Mouse (Mus musculus): Measurements from ENCODE around the gene Wwox. TPM values are rescaled to one million over a fixed set of nuclear protein-coding genes. Genes with fewer than 3 reads are reported as not detected.
A peak's percentile ranks its signal among the peaks of the same experiment; 100 is the strongest.

The Wwox gene
- polyA plus RNA-seq, 1 experiment from 2014 or later: 20.2 TPM

DNA sequence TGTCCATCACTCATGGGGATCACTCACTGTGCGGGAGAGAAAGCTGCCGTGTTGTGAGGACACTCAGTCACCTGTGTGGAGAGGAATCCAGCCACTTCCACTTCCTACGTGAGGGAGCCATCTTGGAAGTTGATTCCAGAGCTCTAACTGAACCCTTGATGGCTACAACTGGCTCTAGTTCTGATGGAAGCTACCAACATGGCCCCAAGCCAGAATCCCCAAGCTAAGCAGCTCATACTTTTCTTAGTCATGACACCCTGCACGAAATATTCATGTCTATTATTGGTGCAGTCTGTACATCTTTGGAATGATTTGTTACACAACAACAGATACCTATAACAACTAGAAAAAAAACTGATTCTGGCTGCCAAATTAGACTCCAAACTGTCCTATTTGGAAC is 523.8 kb downstream of the Wwox start:
- H3K27me3 ChIP-seq (ENCODE audit: insufficient read depth, low read length): no peaks in the 10 kb centered on the region
- H3K9me3 ChIP-seq (ENCODE audit: low read length): peaks cover 8% of the 10 kb centered on the region; the same call in 1 of the 2 replicates
- 0 out of 2 replicates have a peak, but pooled peaks cover 2% of the 10 kb centered on the region for H3K4me1 ChIP-seq (ENCODE audit: insufficient read depth, low read length)
- no peaks in the 10 kb centered on the region for H3K36me3 ChIP-seq (ENCODE audit: insufficient read depth, low read length)
- no peak for ATAC-seq (ENCODE audit: low FRiP score, low TSS enrichment)
- no peak overlapping the region for H3K9ac ChIP-seq (replicated peaks; ENCODE audit: low read length)
- 89% methylated on average over 4 of the region's 4 CpGs for WGBS
- H3K27ac ChIP-seq (ENCODE audit: low read length): no peak overlapping the region
- H3K4me2 ChIP-seq (replicated peaks; ENCODE audit: low read depth, low read length): no peak overlapping the region
- no peak overlapping the region for H3K4me3 ChIP-seq (ENCODE audit: low read length)

DNA sequence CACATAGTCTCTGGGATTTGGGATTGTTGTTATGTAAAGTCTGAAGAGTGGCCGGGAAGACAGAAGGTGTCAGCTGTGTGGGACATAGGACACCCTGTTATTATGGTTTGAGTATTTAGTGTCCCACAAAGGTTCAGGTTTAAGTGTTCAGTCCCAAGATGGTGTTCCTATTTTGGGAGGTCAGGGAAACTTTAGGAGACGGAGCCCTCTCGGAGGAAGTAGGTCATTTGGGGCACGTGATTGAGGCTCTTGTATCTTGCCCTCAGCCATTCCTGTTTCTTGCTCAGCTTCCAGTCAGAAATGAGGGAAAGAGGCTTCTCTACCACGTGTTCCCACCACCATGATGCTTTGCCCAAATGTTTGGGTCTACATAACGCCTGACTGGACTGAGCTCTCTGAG is 524.8 kb downstream of the Wwox start:
- no peak overlapping the region for H3K4me3 ChIP-seq (ENCODE audit: low read length)
- H3K9ac ChIP-seq (replicated peaks; ENCODE audit: low read length): no peak overlapping the region
- H3K27ac ChIP-seq (ENCODE audit: low read length): no peak overlapping the region
- no peak for ATAC-seq (ENCODE audit: low FRiP score, low TSS enrichment)
- peaks cover 12% of the 10 kb centered on the region; the same call in 1 of the 2 replicates for H3K9me3 ChIP-seq (ENCODE audit: low read length)
- no peaks in the 10 kb centered on the region for H3K36me3 ChIP-seq (ENCODE audit: insufficient read depth, low read length)
- no peaks in the 10 kb centered on the region for H3K4me1 ChIP-seq (ENCODE audit: insufficient read depth, low read length)
- H3K27me3 ChIP-seq (ENCODE audit: insufficient read depth, low read length): no peaks in the 10 kb centered on the region
- WGBS: 94% methylated on average over 6 of the region's 6 CpGs
- H3K4me2 ChIP-seq (replicated peaks; ENCODE audit: low read depth, low read length): no peak overlapping the region

DNA sequence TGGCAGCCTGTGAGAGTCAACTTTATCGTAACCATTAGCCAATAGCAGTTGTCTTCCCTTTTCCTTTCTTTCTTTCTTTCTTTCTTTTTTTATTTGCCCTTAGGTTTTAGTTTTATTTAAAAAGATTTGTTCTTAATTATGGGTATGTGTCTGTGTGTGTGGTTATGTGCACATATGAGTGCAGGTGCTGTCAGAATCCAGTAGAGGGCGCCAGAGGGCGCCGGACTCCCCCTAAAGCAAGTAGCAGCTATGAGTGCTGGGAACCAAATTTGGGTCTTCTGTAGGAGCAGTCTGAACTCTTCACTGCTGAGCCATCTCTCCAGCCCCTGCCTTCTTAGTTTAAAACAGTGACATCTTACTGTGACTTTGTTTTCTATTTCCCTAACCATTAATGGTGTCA is 529.4 kb downstream of the Wwox start:
- no peak for ATAC-seq (ENCODE audit: low FRiP score, low TSS enrichment)
- no peaks in the 10 kb centered on the region for H3K36me3 ChIP-seq (ENCODE audit: insufficient read depth, low read length)
- no peak overlapping the region for H3K27ac ChIP-seq (ENCODE audit: low read length)
- 81% methylated on average over 4 of the region's 4 CpGs for WGBS
- H3K4me1 ChIP-seq (ENCODE audit: insufficient read depth, low read length): peaks cover 9% of the 10 kb centered on the region
- peaks cover 12% of the 10 kb centered on the region; the same call in 1 of the 2 replicates for H3K9me3 ChIP-seq (ENCODE audit: low read length)
- no peak overlapping the region for H3K4me3 ChIP-seq (ENCODE audit: low read length)
- H3K27me3 ChIP-seq (ENCODE audit: insufficient read depth, low read length): no peaks in the 10 kb centered on the region
- no peak overlapping the region for H3K4me2 ChIP-seq (replicated peaks; ENCODE audit: low read depth, low read length)
- H3K9ac ChIP-seq (replicated peaks; ENCODE audit: low read length): no peak overlapping the region

DNA sequence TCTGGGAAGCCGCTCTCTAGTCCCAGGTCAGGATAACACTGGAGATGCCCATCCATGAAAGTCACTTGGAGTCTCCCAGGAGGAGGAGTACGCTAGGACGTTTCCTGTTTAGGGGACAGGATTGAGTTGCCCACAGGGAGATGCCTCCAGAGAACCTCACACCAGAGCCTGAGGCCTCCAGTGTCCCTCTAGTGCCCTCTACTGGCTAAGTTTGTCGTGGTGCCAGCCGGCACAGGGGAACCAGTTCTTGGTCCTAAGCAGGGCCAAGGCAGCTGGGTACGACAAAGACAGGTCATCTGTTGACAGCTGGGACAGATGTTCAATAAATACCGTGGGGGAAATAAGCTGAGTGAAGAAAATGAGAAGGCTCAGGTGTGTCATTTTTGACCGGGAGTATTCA is 531.9 kb downstream of the Wwox start:
- Histone ChIP-seq H3K9me3 (ENCODE audit: low read length) (peaks cover 11% of the 10 kb centered on the region; the same call in 1 of the 2 replicates), H3K27me3 (ENCODE audit: insufficient read depth, low read length) (no peaks in the 10 kb centered on the region), H3K27ac (ENCODE audit: low read length) (no peak overlapping the region), H3K9ac (replicated peaks; ENCODE audit: low read length) (no peak overlapping the region), H3K4me2 (replicated peaks; ENCODE audit: low read depth, low read length) (no peak overlapping the region), H3K36me3 (ENCODE audit: insufficient read depth, low read length) (no peaks in the 10 kb centered on the region), H3K4me3 (ENCODE audit: low read length) (no peak overlapping the region), H3K4me1 (ENCODE audit: insufficient read depth, low read length) (peaks cover 9% of the 10 kb centered on the region)
- WGBS: 40% methylated on average over 8 of the region's 8 CpGs
- peak; percentile 80 for ATAC-seq (ENCODE audit: low FRiP score, low TSS enrichment)

DNA sequence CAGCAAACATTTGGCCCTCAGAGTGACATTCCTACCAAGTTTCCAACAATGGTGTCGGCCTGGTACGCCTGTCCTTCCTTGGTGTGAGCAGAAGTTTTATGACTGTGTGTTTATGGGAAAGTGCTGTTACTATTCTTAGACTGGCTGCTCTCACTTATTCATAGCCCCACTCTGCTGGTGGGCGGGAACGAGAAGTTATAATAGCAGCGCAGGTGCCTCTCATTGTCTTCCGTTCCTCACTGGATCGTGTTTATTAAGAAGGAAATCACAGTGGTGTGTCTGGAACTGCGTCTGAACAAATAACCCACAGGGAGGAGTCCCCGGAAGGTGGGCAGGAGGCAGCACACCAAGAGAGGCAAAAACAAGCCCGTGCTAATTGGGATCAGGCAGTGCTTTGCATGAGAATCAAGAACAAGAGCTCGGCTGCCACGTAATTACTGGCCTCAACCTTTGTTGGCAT is 533.6 kb downstream of the Wwox start:
- Histone ChIP-seq H3K4me2 (replicated peaks; ENCODE audit: low read depth, low read length) (no peak overlapping the region), H3K36me3 (ENCODE audit: insufficient read depth, low read length) (no peaks in the 10 kb centered on the region), H3K27me3 (ENCODE audit: insufficient read depth, low read length) (no peaks in the 10 kb centered on the region), H3K9ac (replicated peaks; ENCODE audit: low read length) (no peak overlapping the region), H3K27ac (ENCODE audit: low read length) (no peak overlapping the region), H3K4me3 (ENCODE audit: low read length) (no peak overlapping the region), H3K4me1 (ENCODE audit: insufficient read depth, low read length) (peaks cover 9% of the 10 kb centered on the region), H3K9me3 (ENCODE audit: low read length) (peaks cover 5% of the 10 kb centered on the region; the same call in 1 of the 2 replicates)
- ATAC-seq (ENCODE audit: low FRiP score, low TSS enrichment): no peak
- 31% methylated on average over 12 of the region's 12 CpGs for WGBS

DNA sequence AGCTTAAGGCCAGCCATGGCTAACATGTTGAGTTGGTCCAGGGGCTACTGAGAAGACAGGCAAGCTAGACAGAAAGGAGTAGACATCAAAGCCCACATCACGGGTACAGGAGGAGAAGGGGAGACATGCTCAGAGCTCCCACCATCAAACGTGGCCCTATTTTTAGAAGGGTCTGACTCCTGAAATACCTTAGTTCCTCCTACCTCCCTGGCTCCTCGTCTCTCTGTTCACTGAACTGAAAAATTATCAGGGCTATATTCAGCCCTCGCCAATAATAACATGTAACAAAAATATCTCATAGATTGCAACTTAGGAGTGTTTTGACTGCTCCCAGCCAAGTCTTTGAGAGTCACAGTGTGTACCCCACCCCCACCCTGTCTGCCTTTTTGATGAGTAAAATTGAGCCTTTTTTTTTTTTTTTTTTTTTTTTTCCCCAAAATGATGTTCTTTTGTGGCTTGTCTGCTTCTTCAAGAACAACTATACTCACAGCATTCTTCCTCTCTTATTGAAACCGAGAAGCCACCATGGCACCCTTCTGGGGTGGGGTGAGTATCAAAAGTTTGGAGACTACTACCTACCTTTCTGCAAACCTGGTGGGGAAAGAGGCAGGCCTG is 535.0 kb downstream of the Wwox start:
- Histone ChIP-seq H3K4me3 (ENCODE audit: low read length) (no peak overlapping the region), H3K4me1 (ENCODE audit: insufficient read depth, low read length) (peaks cover 9% of the 10 kb centered on the region), H3K9me3 (ENCODE audit: low read length) (no peaks in the 10 kb centered on the region), H3K27ac (ENCODE audit: low read length) (no peak overlapping the region), H3K9ac (replicated peaks; ENCODE audit: low read length) (no peak overlapping the region), H3K36me3 (ENCODE audit: insufficient read depth, low read length) (no peaks in the 10 kb centered on the region), H3K27me3 (ENCODE audit: insufficient read depth, low read length) (no peaks in the 10 kb centered on the region), H3K4me2 (replicated peaks; ENCODE audit: low read depth, low read length) (no peak overlapping the region)
- WGBS: 47% methylated on average over 5 of the region's 5 CpGs
- ATAC-seq (ENCODE audit: low FRiP score, low TSS enrichment): no peak

DNA sequence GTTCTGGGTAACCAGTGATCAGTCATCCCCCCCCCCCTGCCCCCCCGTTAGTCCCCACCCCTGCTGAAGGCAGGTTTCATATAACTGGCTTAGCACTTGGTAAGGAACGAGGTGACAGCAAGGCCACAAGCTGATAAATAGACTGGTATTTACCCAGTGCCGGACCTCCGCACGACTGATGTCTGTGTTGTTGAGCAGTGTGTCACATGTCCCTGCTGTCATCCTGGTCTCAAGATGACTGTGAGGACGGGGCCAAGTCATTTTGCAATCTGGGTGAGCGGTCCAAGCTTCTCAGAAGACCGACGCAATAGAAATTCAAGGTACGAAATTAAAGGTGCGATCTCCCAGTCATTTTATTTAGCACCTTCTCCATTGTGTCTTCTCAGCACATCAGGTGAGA is 538.3 kb downstream of the Wwox start:
- Histone ChIP-seq H3K36me3 (ENCODE audit: insufficient read depth, low read length) (no peaks in the 10 kb centered on the region), H3K4me2 (replicated peaks; ENCODE audit: low read depth, low read length) (no peak overlapping the region), H3K9me3 (ENCODE audit: low read length) (peaks cover 6% of the 10 kb centered on the region; the same call in 1 of the 2 replicates), H3K4me1 (ENCODE audit: insufficient read depth, low read length) (peaks cover 5% of the 10 kb centered on the region; the same call in 1 of the 2 replicates), H3K9ac (replicated peaks; ENCODE audit: low read length) (no peak overlapping the region), H3K27me3 (ENCODE audit: insufficient read depth, low read length) (no peaks in the 10 kb centered on the region), H3K4me3 (ENCODE audit: low read length) (no peak overlapping the region), H3K27ac (ENCODE audit: low read length) (no peak overlapping the region)
- WGBS: 67% methylated on average over 11 of the region's 11 CpGs
- ATAC-seq (ENCODE audit: low FRiP score, low TSS enrichment): no peak

DNA sequence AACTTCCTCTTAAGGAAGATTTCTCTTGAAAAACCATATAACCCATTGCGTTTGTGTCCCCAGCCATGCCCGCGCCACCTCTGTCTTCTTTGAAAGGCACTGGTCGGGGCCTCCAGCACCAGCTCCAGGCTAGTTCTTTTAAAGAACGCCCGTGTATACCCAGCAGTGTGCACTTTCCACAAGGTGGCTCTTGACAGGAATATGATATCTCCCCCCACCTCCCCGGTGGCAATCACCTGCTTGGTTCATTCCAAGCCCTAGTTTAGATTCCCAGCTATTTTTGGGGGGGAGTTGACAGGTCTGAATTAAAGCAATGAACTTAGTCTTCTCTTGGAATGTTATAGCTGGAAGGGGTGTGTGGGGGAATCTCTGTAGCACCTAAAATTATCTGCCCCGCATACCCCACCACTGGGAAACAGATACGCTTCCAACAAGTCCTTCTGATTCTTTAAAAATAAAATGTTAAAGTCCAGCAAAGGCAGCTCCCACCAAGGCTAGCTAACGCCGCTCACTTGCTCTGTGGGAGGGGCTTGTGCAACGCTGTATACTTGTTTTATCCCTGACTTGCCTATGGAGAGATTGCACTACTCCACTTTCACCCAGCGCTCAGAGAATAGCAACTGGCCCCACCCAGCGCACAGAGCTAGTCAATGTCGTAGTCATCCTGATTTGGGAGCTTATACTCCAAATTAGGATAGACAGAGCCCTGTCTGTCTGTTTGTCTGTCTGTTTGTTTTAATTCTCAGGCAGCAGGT is 538.9 kb downstream of the Wwox start:
- Histone ChIP-seq H3K4me3 (ENCODE audit: low read length) (no peak overlapping the region), H3K27ac (ENCODE audit: low read length) (no peak overlapping the region), H3K27me3 (ENCODE audit: insufficient read depth, low read length) (no peaks in the 10 kb centered on the region), H3K36me3 (ENCODE audit: insufficient read depth, low read length) (no peaks in the 10 kb centered on the region), H3K9ac (replicated peaks; ENCODE audit: low read length) (no peak overlapping the region), H3K9me3 (ENCODE audit: low read length) (peaks cover 6% of the 10 kb centered on the region; the same call in 1 of the 2 replicates), H3K4me2 (replicated peaks; ENCODE audit: low read depth, low read length) (no peak overlapping the region), H3K4me1 (ENCODE audit: insufficient read depth, low read length) (no peaks in the 10 kb centered on the region)
- WGBS: 65% methylated on average over 15 of the region's 15 CpGs
- ATAC-seq (ENCODE audit: low FRiP score, low TSS enrichment): no peak

DNA sequence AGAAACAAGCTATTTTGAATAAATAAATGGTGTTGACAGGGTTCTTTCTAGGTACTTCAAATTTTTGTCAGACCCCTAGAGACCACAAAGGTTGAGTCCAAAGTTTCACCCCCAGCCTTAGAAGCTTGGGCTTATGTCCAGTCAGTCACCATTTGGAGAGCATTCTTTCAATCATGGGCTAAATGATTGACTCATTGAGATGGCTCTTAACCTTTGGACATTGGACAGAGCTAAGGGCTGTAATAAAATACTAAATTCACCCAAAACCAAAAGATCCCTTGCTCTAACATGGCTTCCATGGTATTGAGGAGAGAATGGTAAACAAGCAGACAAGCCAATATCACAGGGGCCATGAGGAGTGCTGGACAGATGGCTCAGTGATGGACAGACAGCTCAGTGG is 540.2 kb downstream of the Wwox start:
- Histone ChIP-seq H3K27me3 (ENCODE audit: insufficient read depth, low read length) (no peaks in the 10 kb centered on the region), H3K4me1 (ENCODE audit: insufficient read depth, low read length) (no peaks in the 10 kb centered on the region), H3K36me3 (ENCODE audit: insufficient read depth, low read length) (no peaks in the 10 kb centered on the region), H3K4me2 (replicated peaks; ENCODE audit: low read depth, low read length) (no peak overlapping the region), H3K27ac (ENCODE audit: low read length) (no peak overlapping the region), H3K9ac (replicated peaks; ENCODE audit: low read length) (no peak overlapping the region), H3K9me3 (ENCODE audit: low read length) (peaks cover 6% of the 10 kb centered on the region; the same call in 1 of the 2 replicates), H3K4me3 (ENCODE audit: low read length) (no peak overlapping the region)
- no peak for ATAC-seq (ENCODE audit: low FRiP score, low TSS enrichment)

DNA sequence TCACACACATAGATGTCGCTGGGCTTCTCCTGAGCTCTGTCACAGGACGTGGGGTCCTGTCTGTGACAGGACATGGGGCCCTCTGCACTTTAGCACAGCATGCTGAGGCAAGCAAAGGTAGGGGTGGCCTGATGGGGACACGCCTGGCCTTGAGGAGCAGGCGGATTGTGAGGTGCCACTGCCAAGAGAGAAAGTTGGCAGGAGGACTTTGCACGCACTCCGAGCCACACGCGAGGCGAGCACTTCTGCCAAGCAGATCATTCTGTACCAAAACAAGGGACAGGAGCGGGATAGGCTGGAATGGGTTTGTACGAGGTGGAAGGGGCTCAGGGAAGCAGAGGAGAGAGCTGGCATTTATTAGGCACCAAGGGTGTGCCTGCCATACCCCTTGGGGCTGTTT is 543.3 kb downstream of the Wwox start:
- WGBS: 89% methylated on average over 11 of the region's 11 CpGs
- no peak overlapping the region for H3K4me2 ChIP-seq (replicated peaks; ENCODE audit: low read depth, low read length)

More for the DNA sequence above, 543.3 kb downstream of the Wwox start:
- no peak for ATAC-seq (ENCODE audit: low FRiP score, low TSS enrichment)
- no peaks in the 10 kb centered on the region for H3K4me1 ChIP-seq (ENCODE audit: insufficient read depth, low read length)
- H3K9me3 ChIP-seq (ENCODE audit: low read length): peaks cover 6% of the 10 kb centered on the region; the same call in 1 of the 2 replicates
- H3K27ac ChIP-seq (ENCODE audit: low read length): no peak overlapping the region
- H3K9ac ChIP-seq (replicated peaks; ENCODE audit: low read length): no peak overlapping the region
- H3K4me3 ChIP-seq (ENCODE audit: low read length): no peak overlapping the region
- H3K27me3 ChIP-seq (ENCODE audit: insufficient read depth, low read length): no peaks in the 10 kb centered on the region
- H3K36me3 ChIP-seq (ENCODE audit: insufficient read depth, low read length): no peaks in the 10 kb centered on the region

Measured in kidney, embryonic 16.5 days (tissue).